8 mouse cellular contexts compared by ENCODE assay signal in genomic region chr5:57718876-57719593, GRCm38 (mm10). TPM values are rescaled to one million over a fixed set of nuclear protein-coding genes. Genes with fewer than 3 reads are reported as not detected.
A peak's percentile ranks its signal among the peaks of the same experiment; 100 is the strongest.
DNase-seq lines count a peak whose midpoint lies in the region; ATAC-seq and TF ChIP-seq lines count a peak whose summit lies in the region.

No protein-coding gene starts in this region.

- peaks cover 31% of the 10 kb centered on the region for H3K27me3 ChIP-seq in spleen, adult 2 months (ENCODE audit: control insufficient read depth, insufficient read depth, low read length)
- H3K27me3 ChIP-seq in embryonic facial prominence, embryonic 12.5 days = 0 out of 2 replicates have a peak, but pooled peaks cover 12% of the 10 kb centered on the region
- no peaks in the 10 kb centered on the region for H3K27me3 ChIP-seq in heart, embryonic 10.5 days (ENCODE audit: insufficient read depth, poor library complexity, severe bottlenecking)
- H3K27me3 ChIP-seq in liver, embryonic 16.5 days (ENCODE audit: control insufficient read depth, insufficient read depth, low read depth, low read length) = peaks cover 72% of the 10 kb centered on the region

- peak overlapping the region; percentile 71 for H3K9ac ChIP-seq in embryonic facial prominence, embryonic 12.5 days
- peak overlapping the region; percentile 16; the same call in 1 of the 2 replicates for H3K9ac ChIP-seq in liver, embryonic 16.5 days (ENCODE audit: low read depth, low read length)

- H3K4me3 ChIP-seq in spleen, adult 2 months (ENCODE audit: extremely low read depth, insufficient read depth, insufficient read length) = peak overlapping the region; percentile 39
- H3K4me3 ChIP-seq in embryonic facial prominence, embryonic 12.5 days = peak overlapping the region; percentile 64
- peak overlapping the region; percentile 85 for H3K4me3 ChIP-seq in heart, embryonic 10.5 days
- peak overlapping the region; percentile 66 for H3K4me3 ChIP-seq in liver, embryonic 16.5 days (ENCODE audit: low read depth, low read length)

- no peak for DNase-seq in spleen, adult 2 months (ENCODE audit: low read depth in 1 of 2, low spot score in 2 of 2)
- no peak for DNase-seq in spleen, adult 12 weeks (ENCODE audit: low spot score)
- DNase-seq in heart, embryonic 10.5 days (ENCODE audit: low spot score) = peak; percentile 75
- DNase-seq in kidney, postnatal 14 days = peak; percentile 29
- DNase-seq in retina, embryonic 14.5 days (ENCODE audit: low spot score) = peak; percentile 59
- peak; percentile 42 for DNase-seq in yolk sac, embryonic 10.5 days (ENCODE audit: low spot score)

- H3K36me3 ChIP-seq in spleen, adult 2 months (ENCODE audit: control insufficient read depth, insufficient read depth, low read length) = no peaks in the 10 kb centered on the region
- H3K36me3 ChIP-seq in embryonic facial prominence, embryonic 12.5 days = no peaks in the 10 kb centered on the region
- peaks cover 7% of the 10 kb centered on the region; the same call in 1 of the 2 replicates for H3K36me3 ChIP-seq in heart, embryonic 10.5 days
- no peaks in the 10 kb centered on the region for H3K36me3 ChIP-seq in liver, embryonic 16.5 days (ENCODE audit: control insufficient read depth, insufficient read depth)

- H3K27ac ChIP-seq in spleen, adult 2 months (ENCODE audit: insufficient read depth, low read length) = no peak overlapping the region
- H3K27ac ChIP-seq in embryonic facial prominence, embryonic 12.5 days = peak overlapping the region; percentile 95; the same call in 1 of the 2 replicates
- H3K27ac ChIP-seq in heart, embryonic 10.5 days = peak overlapping the region; percentile 96
- H3K27ac ChIP-seq in liver, embryonic 16.5 days (ENCODE audit: low read length) = no peak overlapping the region

- no peak for TF ChIP-seq CTCF in spleen, adult 2 months (IDR thresholded peaks at IDR 0.05; ENCODE audit: extremely low read depth, insufficient read depth, insufficient read length, insufficient replicate concordance)

- peak overlapping the region; percentile 87 for H3K4me2 ChIP-seq in embryonic facial prominence, embryonic 12.5 days (replicated peaks)
- peak overlapping the region; percentile 72 for H3K4me2 ChIP-seq in liver, embryonic 16.5 days (ENCODE audit: low read depth, low read length)

- no peak for ATAC-seq in embryonic facial prominence, embryonic 12.5 days (ENCODE audit: insufficient number of reproducible peaks, insufficient read depth, low FRiP score, low TSS enrichment)
- ATAC-seq in liver, embryonic 16.5 days (ENCODE audit: low read depth) = no peak

- no peak for TF ChIP-seq POLR2A in spleen, adult 2 months (IDR thresholded peaks at IDR 0.05; ENCODE audit: low read depth, low read length)

- 2% methylated on average over 54 of the region's 54 CpGs for WGBS in spleen, adult 2 months
- under 1% methylated on average over 52 of the region's 54 CpGs for WGBS in embryonic facial prominence, embryonic 12.5 days
- WGBS in heart, embryonic 10.5 days = under 1% methylated on average over 53 of the region's 54 CpGs
- whole genome bisulfite sequencing in liver, embryonic 16.5 days (ENCODE audit: insufficient replicate concordance) = under 1% methylated on average over 52 of the region's 54 CpGs

- peaks cover 8% of the 10 kb centered on the region for H3K4me1 ChIP-seq in spleen, adult 2 months (ENCODE audit: control insufficient read depth, insufficient read depth, insufficient read length)
- peaks cover 24% of the 10 kb centered on the region for H3K4me1 ChIP-seq in embryonic facial prominence, embryonic 12.5 days
- 0 out of 2 replicates have a peak, but pooled peaks cover 4% of the 10 kb centered on the region for H3K4me1 ChIP-seq in heart, embryonic 10.5 days
- peaks cover 26% of the 10 kb centered on the region for H3K4me1 ChIP-seq in liver, embryonic 16.5 days (ENCODE audit: control insufficient read depth, low read depth, low read length)

- H3K9me3 ChIP-seq in embryonic facial prominence, embryonic 12.5 days = no peaks in the 10 kb centered on the region
- H3K9me3 ChIP-seq in heart, embryonic 10.5 days = no peaks in the 10 kb centered on the region
- no peaks in the 10 kb centered on the region for H3K9me3 ChIP-seq in liver, embryonic 16.5 days (replicated peaks; ENCODE audit: control insufficient read depth, low read length)

RNA-seq across cellular contexts. Expression of gene Pcdh7, which starts 1.3 kb away (rescaled TPM):
- 2.3 and 2.8 TPM in 2 replicates for polyA plus RNA-seq in spleen, adult 2 months (2012; rRNA removed)
- polyA plus RNA-seq in embryonic facial prominence, embryonic 12.5 days (2016; fragmentation: Nextera tagmentation; extraction: Ambion mirVana) = 14.2 and 14.9 TPM in 2 replicates
- polyA plus RNA-seq in heart, embryonic 10.5 days (2016; fragmentation: Nextera tagmentation; extraction: Ambion mirVana) = 20.6 and 23.9 TPM in 2 replicates
- 0.31 and 0.36 TPM in 2 replicates for polyA plus RNA-seq in liver, embryonic 16.5 days (2015; fragmentation: Nextera tagmentation; extraction: Ambion mirVana)

Comparison
In these comparisons a context has a peak if more than half of its experiments do, and no peak if none do; other contexts are left out.
1. DNase-seq: peak in heart, embryonic 10.5 days (single experiment), kidney, postnatal 14 days (single experiment), retina, embryonic 14.5 days (single experiment) and yolk sac, embryonic 10.5 days (single experiment); none in spleen, adult 2 months (0 of 2) and spleen, adult 12 weeks (single experiment).
2. H3K27ac ChIP-seq: peak in embryonic facial prominence, embryonic 12.5 days (single experiment) and heart, embryonic 10.5 days (single experiment); none in spleen, adult 2 months (single experiment) and liver, embryonic 16.5 days (single experiment).
3. Peak in every context shown above with its lines, with median percentiles within 50 percentile points of each other: H3K4me3 ChIP-seq.